Mouse (Mus musculus) MEL-GATA-1-ER (cell line): ENCODE measurements around the gene Zrsr1.

Experiments used
- DNase-seq: peaks from one replicate; pipeline ENCODE4 v3.0.0-alpha.2; 2012; ENCODE audit warnings: low read depth; ENCODE audit errors: extremely low read depth

Zrsr1 gene

GRCm38 (mm10) chr11:22972746-22973526 lies 1.1 kb downstream of the Zrsr1 start:
- peak; percentile 63 for DNase-seq

- no peak for DNase-seq
Observed at GRCm38 (mm10) chr11:22973599-22973998, 1.8 kb downstream of the Zrsr1 start.

GRCm38 (mm10) chr11:22978215-22978614 lies 6.4 kb downstream of the Zrsr1 start:
- no peak for DNase-seq

- no peak for DNase-seq
Observed at GRCm38 (mm10) chr11:22978711-22979110, 6.9 kb downstream of the Zrsr1 start.

- DNase-seq = no peak
Observed at GRCm38 (mm10) chr11:22979221-22979620, 7.4 kb downstream of the Zrsr1 start.

GRCm38 (mm10) chr11:22981041-22981440 lies 9.2 kb downstream of the Zrsr1 start:
- DNase-seq = no peak

- DNase-seq = no peak
Observed at GRCm38 (mm10) chr11:22981543-22981950, 9.7 kb downstream of the Zrsr1 start.

GRCm38 (mm10) chr11:22981984-22982757 lies 10.4 kb downstream of the Zrsr1 start, which contains the start of the genes Gm28048 and Commd1:
Gm28048 (minus strand) TSS chr11:22982090.
Commd1 (minus strand) TSS chr11:22982382.
- DNase-seq = peak; percentile 88

- DNase-seq = no peak
Observed at GRCm38 (mm10) chr11:22982846-22983245, 11.0 kb downstream of the Zrsr1 start.

- DNase-seq = no peak
Observed at GRCm38 (mm10) chr11:22985510-22985909, 13.7 kb downstream of the Zrsr1 start.

GRCm38 (mm10) chr11:22987357-22987756 lies 15.6 kb downstream of the Zrsr1 start:
- DNase-seq = peak; percentile 57

GRCm38 (mm10) chr11:22989786-22990185 lies 18.0 kb downstream of the Zrsr1 start:
- no peak for DNase-seq

- DNase-seq = peak; percentile 85
Observed at GRCm38 (mm10) chr11:22990393-22991126, 18.8 kb downstream of the Zrsr1 start, which contains the start of gene Cct4. Cct4 (plus strand) TSS chr11:22990519.

- DNase-seq = no peak
Observed at GRCm38 (mm10) chr11:22991218-22991835, 19.5 kb downstream of the Zrsr1 start.

- DNase-seq = no peak
Observed at GRCm38 (mm10) chr11:22994271-22994670, 22.5 kb downstream of the Zrsr1 start.

GRCm38 (mm10) chr11:22995461-22995860 lies 23.7 kb downstream of the Zrsr1 start:
- no peak for DNase-seq

- no peak for DNase-seq
Observed at GRCm38 (mm10) chr11:22998308-22998707, 26.5 kb downstream of the Zrsr1 start.

- no peak for DNase-seq
Observed at GRCm38 (mm10) chr11:23005276-23005675, 33.5 kb downstream of the Zrsr1 start.

- no peak for DNase-seq
Observed at GRCm38 (mm10) chr11:23007166-23007480, 35.3 kb downstream of the Zrsr1 start.

- peak; percentile 97 for DNase-seq
Observed at GRCm38 (mm10) chr11:23007481-23008180, 35.8 kb downstream of the Zrsr1 start, which contains the start of gene Fam161a. Fam161a (plus strand) TSS chr11:23007531.
